Comparison of ENCODE assay signal across 8 mouse cellular contexts in genomic region chr10:4079643-4080244, GRCm38 (mm10).
DNase-seq lines count a peak whose midpoint lies in the region; ATAC-seq lines count a peak whose summit lies in the region.

No protein-coding gene starts in this region.

- no peak overlapping the region for H3K27ac ChIP-seq in forebrain, embryonic 16.5 days (ENCODE audit: low read length)
- H3K27ac ChIP-seq in liver, embryonic 15.5 days (replicated peaks): 0 out of 2 replicates have a peak overlapping the region, but pooled peaks have one; percentile 3

- peak; percentile 24 for DNase-seq in 3T3-L1 (ENCODE audit: low read depth, low spot score)
- peak; percentile 18 for DNase-seq in T-cell, adult 2 months (ENCODE audit: low spot score)
- DNase-seq in heart, postnatal 10 days: peak; percentile 84
- peak; percentile 53 for DNase-seq in large intestine, adult 2 months (ENCODE audit: low read depth, low spot score)
- DNase-seq in right cerebral cortex, postnatal 14 days: peak; percentile 70

- intact Hi-C loops in heart, postnatal 10 days (cut with DNase I): loop anchor here (2.0 to 5.0 kb wide), 2 partner anchors 33 to 82 kb away; no protein-coding TSS in a partner anchor

- WGBS in forebrain, embryonic 16.5 days: 54% methylated on average over 15 of the region's 15 CpGs
- 19% methylated on average over 15 of the region's 15 CpGs for WGBS in large intestine, adult 2 months
- 34% methylated on average over 15 of the region's 15 CpGs for WGBS in liver, embryonic 15.5 days (ENCODE audit: insufficient replicate concordance)

- H3K4me1 ChIP-seq in forebrain, embryonic 16.5 days (replicated peaks; ENCODE audit: control insufficient read depth, insufficient read depth, low read length): 0 out of 2 replicates have a peak, but pooled peaks cover 2% of the 10 kb centered on the region
- H3K4me1 ChIP-seq in liver, embryonic 15.5 days (replicated peaks): no peaks in the 10 kb centered on the region

- peak; percentile 26; the same call in 1 of the 2 replicates for ATAC-seq in forebrain, embryonic 16.5 days
- no peak for ATAC-seq in liver, embryonic 15.5 days (ENCODE audit: insufficient read depth)
- no peak for ATAC-seq in erythroid progenitor cell, adult 5-6 weeks (replicated peaks; ENCODE audit: low FRiP score, poor library complexity, severe bottlenecking)

- no peaks in the 10 kb centered on the region for H3K27me3 ChIP-seq in forebrain, embryonic 16.5 days (replicated peaks; ENCODE audit: control insufficient read depth, insufficient read depth, low read length)
- H3K27me3 ChIP-seq in liver, embryonic 15.5 days: no peaks in the 10 kb centered on the region

- no peak overlapping the region for H3K4me2 ChIP-seq in forebrain, embryonic 16.5 days (ENCODE audit: low read length)
- H3K4me2 ChIP-seq in liver, embryonic 15.5 days: peak overlapping the region; percentile 25; the same call in 1 of the 2 replicates

- no peak overlapping the region for H3K4me3 ChIP-seq in forebrain, embryonic 16.5 days (replicated peaks; ENCODE audit: low read length)
- H3K4me3 ChIP-seq in liver, embryonic 15.5 days (replicated peaks): no peak overlapping the region

- no peaks in the 10 kb centered on the region for H3K36me3 ChIP-seq in forebrain, embryonic 16.5 days (ENCODE audit: control insufficient read depth, insufficient read depth)
- peaks cover 22% of the 10 kb centered on the region for H3K36me3 ChIP-seq in liver, embryonic 15.5 days (replicated peaks)

- no peak overlapping the region for H3K9ac ChIP-seq in forebrain, embryonic 16.5 days (replicated peaks; ENCODE audit: low read depth, low read length)
- H3K9ac ChIP-seq in liver, embryonic 15.5 days: no peak overlapping the region

- H3K9me3 ChIP-seq in forebrain, embryonic 16.5 days (ENCODE audit: control insufficient read depth, low read length): no peaks in the 10 kb centered on the region
- no peaks in the 10 kb centered on the region for H3K9me3 ChIP-seq in liver, embryonic 15.5 days (replicated peaks)

Comparison
In these comparisons a context has a peak if more than half of its experiments do, and no peak if none do; other contexts are left out.
1. DNase-seq: peak in every context shown above with its lines; median percentile 84 in heart, postnatal 10 days; 70 in right cerebral cortex, postnatal 14 days; 53 in large intestine, adult 2 months; 24 in 3T3-L1; 18 in T-cell, adult 2 months.